Mouse (Mus musculus) E14TG2a.4 (cell line): ENCODE data around the gene Irgm2.

Source experiments
- CTCF ChIP-seq: conservative IDR thresholded peaks from 2 replicates; pipeline ENCODE4 v1.5.1; 2014; ENCODE audit warnings: low read length
- NANOG ChIP-seq: IDR thresholded peaks from 2 replicates; pipeline ENCODE4 v1.6.1; 2014; ENCODE audit warnings: borderline replicate concordance, low read length, mixed read lengths
- POU5F1 ChIP-seq: IDR thresholded peaks from 2 replicates; pipeline ENCODE4 v1.6.1; 2014; ENCODE audit warnings: low read length, borderline replicate concordance

GRCm38 (mm10) chr11:58224313-58224712, 24.9 kb downstream of the Irgm2 start:
- TF ChIP-seq CTCF (no peak), POU5F1 (no peak), NANOG (no peak)
